Mouse (Mus musculus) lung, postnatal 36 days (tissue): ENCODE measurements around the gene Afap1.
A peak's percentile ranks its signal among the peaks of the same experiment; 100 is the strongest.

Source experiments
- DNase-seq: peaks from one replicate; pipeline ENCODE4 v3.0.0; 2022; ENCODE audit warnings: mixed read lengths

Afap1 gene

GRCm38 (mm10) chr5:35980542-35980941 lies 87.4 kb downstream of the Afap1 start:
- DNase-seq: no peak

- DNase-seq: peak; percentile 17
These were observed 88.2 kb downstream of the Afap1 start for GRCm38 (mm10) chr5:35981341-35981740.

- DNase-seq: peak; percentile 79
These were observed 88.9 kb downstream of the Afap1 start for GRCm38 (mm10) chr5:35981976-35982375.

GRCm38 (mm10) chr5:35985611-35986010 lies 92.5 kb downstream of the Afap1 start:
- DNase-seq: no peak

- DNase-seq: no peak
These were observed 95.0 kb downstream of the Afap1 start for GRCm38 (mm10) chr5:35988085-35988484.

GRCm38 (mm10) chr5:35989506-35989905 lies 96.4 kb downstream of the Afap1 start:
- DNase-seq: no peak

- no peak for DNase-seq
These were observed 97.0 kb downstream of the Afap1 start for GRCm38 (mm10) chr5:35989986-35990735.

GRCm38 (mm10) chr5:36003797-36004196 lies 110.7 kb downstream of the Afap1 start:
- DNase-seq: no peak

GRCm38 (mm10) chr5:36006106-36006505 lies 113.0 kb downstream of the Afap1 start:
- DNase-seq: no peak

GRCm38 (mm10) chr5:36006586-36006985 lies 113.5 kb downstream of the Afap1 start:
- no peak for DNase-seq

- DNase-seq: no peak
These were observed 114.5 kb downstream of the Afap1 start for GRCm38 (mm10) chr5:36007649-36008048.

GRCm38 (mm10) chr5:36009405-36009804 lies 116.3 kb downstream of the Afap1 start:
- DNase-seq: no peak

- peak; percentile 16 for DNase-seq
These were observed 125.2 kb downstream of the Afap1 start for GRCm38 (mm10) chr5:36018366-36018765.

- no peak for DNase-seq
These were observed 128.0 kb downstream of the Afap1 start for GRCm38 (mm10) chr5:36021091-36021490.

GRCm38 (mm10) chr5:36022361-36022760 lies 129.2 kb downstream of the Afap1 start:
- DNase-seq: no peak

- no peak for DNase-seq
These were observed 131.0 kb downstream of the Afap1 start for GRCm38 (mm10) chr5:36024003-36024685.

- DNase-seq: no peak
These were observed 132.0 kb downstream of the Afap1 start for GRCm38 (mm10) chr5:36025076-36025475.

- DNase-seq: peak; percentile 63
These were observed 140.7 kb downstream of the Afap1 start for GRCm38 (mm10) chr5:36033531-36034426.

- DNase-seq: no peak
These were observed 146.5 kb downstream of the Afap1 start for GRCm38 (mm10) chr5:36039596-36039995.

- peak; percentile 22 for DNase-seq
These were observed 147.5 kb downstream of the Afap1 start for GRCm38 (mm10) chr5:36040398-36041235.

- DNase-seq: no peak
These were observed 148.1 kb downstream of the Afap1 start for GRCm38 (mm10) chr5:36041236-36041562.

GRCm38 (mm10) chr5:36041756-36042155 lies 148.6 kb downstream of the Afap1 start:
- DNase-seq: no peak
